Mouse (Mus musculus): ENCODE data around the gene Tdrd9.
"Not testable (repeated sequence)": the region's sequence is repeated elsewhere in the genome, so short reads cannot be mapped to it uniquely, and the experiment has no call there.

Tdrd9 gene

GRCm38 (mm10) chr12:112027408-112027807, 56.0 kb downstream of the Tdrd9 start:
- DNase-seq (ENCODE audit: low spot score): no peak

- no peak for DNase-seq (ENCODE audit: low spot score)
Measured at GRCm38 (mm10) chr12:112033409-112033975, 62.1 kb downstream of the Tdrd9 start.

- not testable (repeated sequence) for DNase-seq (ENCODE audit: low spot score)
Measured at GRCm38 (mm10) chr12:112035341-112036100, 64.2 kb downstream of the Tdrd9 start.

GRCm38 (mm10) chr12:112038441-112038840, 67.1 kb downstream of the Tdrd9 start:
- no peak for DNase-seq (ENCODE audit: low spot score)

GRCm38 (mm10) chr12:112039169-112039568, 67.8 kb downstream of the Tdrd9 start:
- no peak for DNase-seq (ENCODE audit: low spot score)

- no peak for DNase-seq (ENCODE audit: low spot score)
Measured at GRCm38 (mm10) chr12:112042681-112043080, 71.3 kb downstream of the Tdrd9 start.

- DNase-seq (ENCODE audit: low spot score): peak; percentile 77
Measured at GRCm38 (mm10) chr12:112077651-112078050, 106.3 kb downstream of the Tdrd9 start.

- no peak for DNase-seq (ENCODE audit: low spot score)
Measured at GRCm38 (mm10) chr12:112079911-112080310, 108.6 kb downstream of the Tdrd9 start.

GRCm38 (mm10) chr12:112080911-112081310, 109.6 kb downstream of the Tdrd9 start:
- no peak for DNase-seq (ENCODE audit: low spot score)

GRCm38 (mm10) chr12:112082241-112082640, 110.9 kb downstream of the Tdrd9 start:
- DNase-seq (ENCODE audit: low spot score): no peak

GRCm38 (mm10) chr12:112086250-112086649, 114.9 kb downstream of the Tdrd9 start:
- no peak for DNase-seq (ENCODE audit: low spot score)

GRCm38 (mm10) chr12:112086726-112087125, 115.4 kb downstream of the Tdrd9 start:
- peak; percentile 16 for DNase-seq (ENCODE audit: low spot score)

GRCm38 (mm10) chr12:112088609-112089324, 117.4 kb downstream of the Tdrd9 start:
- DNase-seq (ENCODE audit: low spot score): no peak

- DNase-seq (ENCODE audit: low spot score): peak; percentile 63
Measured at GRCm38 (mm10) chr12:112091054-112091453, 119.7 kb downstream of the Tdrd9 start.

GRCm38 (mm10) chr12:112094261-112094880, 123.0 kb downstream of the Tdrd9 start:
- DNase-seq (ENCODE audit: low spot score): no peak

GRCm38 (mm10) chr12:112096051-112096732, 124.8 kb downstream of the Tdrd9 start:
- peak; percentile 46 for DNase-seq (ENCODE audit: low spot score)

- DNase-seq (ENCODE audit: low spot score): no peak
Measured at GRCm38 (mm10) chr12:112096733-112097117, 125.4 kb downstream of the Tdrd9 start.

- no peak for DNase-seq (ENCODE audit: low spot score)
Measured at GRCm38 (mm10) chr12:112100106-112100505, 128.7 kb downstream of the Tdrd9 start.

GRCm38 (mm10) chr12:112101045-112101444, 129.7 kb downstream of the Tdrd9 start:
- DNase-seq (ENCODE audit: low spot score): no peak

GRCm38 (mm10) chr12:112103179-112103578, 131.8 kb downstream of the Tdrd9 start:
- DNase-seq (ENCODE audit: low spot score): no peak

GRCm38 (mm10) chr12:112104890-112105289, 133.5 kb downstream of the Tdrd9 start:
- DNase-seq (ENCODE audit: low spot score): no peak

GRCm38 (mm10) chr12:112106541-112106971, 135.2 kb downstream of the Tdrd9 start, which contains the start of gene Aspg:
Aspg (plus strand) TSS chr12:112106679.
- no peak for DNase-seq (ENCODE audit: low spot score)
